ENCODE assay signal across 16 mouse cellular contexts in genomic region chr8:108243270-108243669, GRCm38 (mm10).
DNase-seq lines count a peak whose midpoint lies in the region; ATAC-seq and TF ChIP-seq lines count a peak whose summit lies in the region.
"Had no signal": no experiment of that assay in that cellular context is flagged by ENCODE, and none has a peak within 500 bp of the region (broad histone marks: within the 10 kb centered on the region; RNA-seq: fewer than 3 reads in every experiment).

No protein-coding gene starts in this region.

- ATAC-seq in forebrain, embryonic 16.5 days, result no peak
- ATAC-seq in forebrain, postnatal 0 days, result no peak
- ATAC-seq in megakaryocyte-erythroid progenitor cell, adult 5-6 weeks (replicated peaks; ENCODE audit: low FRiP score, low TSS enrichment, poor library complexity, severe bottlenecking), result no peak
- no peak for ATAC-seq in megakaryocyte, adult 5-6 weeks (ENCODE audit: poor library complexity, severe bottlenecking)

- WGBS in forebrain, embryonic 10.5 days, result 11% methylated on average over 9 of the region's 9 CpGs
- 29% methylated on average over 9 of the region's 9 CpGs for WGBS in forebrain, embryonic 16.5 days
- 31% methylated on average over 9 of the region's 9 CpGs for WGBS in forebrain, postnatal 0 days
- 12% methylated on average over 9 of the region's 9 CpGs for WGBS in midbrain, embryonic 10.5 days

- H3K36me3 ChIP-seq in forebrain, embryonic 10.5 days (replicated peaks), result no peaks in the 10 kb centered on the region
- H3K36me3 ChIP-seq in forebrain, embryonic 16.5 days (ENCODE audit: control insufficient read depth, insufficient read depth), result no peaks in the 10 kb centered on the region
- no peaks in the 10 kb centered on the region for H3K36me3 ChIP-seq in forebrain, postnatal 0 days (ENCODE audit: insufficient read depth)
- H3K36me3 ChIP-seq in midbrain, embryonic 10.5 days, result no peaks in the 10 kb centered on the region
- H3K36me3 ChIP-seq: heart, embryonic 13.5 days; kidney, embryonic 15.5 days had no signal

- peaks cover 7% of the 10 kb centered on the region; the same call in 1 of the 2 replicates for H3K27me3 ChIP-seq in forebrain, embryonic 10.5 days (ENCODE audit: poor library complexity, severe bottlenecking)
- H3K27me3 ChIP-seq in forebrain, embryonic 16.5 days (replicated peaks; ENCODE audit: control insufficient read depth, insufficient read depth, low read length), result peaks cover 17% of the 10 kb centered on the region
- peaks cover 16% of the 10 kb centered on the region for H3K27me3 ChIP-seq in forebrain, postnatal 0 days (ENCODE audit: insufficient read depth, low read length)
- peaks cover 8% of the 10 kb centered on the region; the same call in 1 of the 2 replicates for H3K27me3 ChIP-seq in midbrain, embryonic 10.5 days (ENCODE audit: low read depth, poor library complexity, severe bottlenecking)
- H3K27me3 ChIP-seq: heart, embryonic 13.5 days had no signal

- no peaks in the 10 kb centered on the region for H3K9me3 ChIP-seq in forebrain, embryonic 10.5 days
- H3K9me3 ChIP-seq in forebrain, embryonic 16.5 days (ENCODE audit: control insufficient read depth, low read length), result no peaks in the 10 kb centered on the region
- H3K9me3 ChIP-seq in forebrain, postnatal 0 days (ENCODE audit: low read length), result no peaks in the 10 kb centered on the region
- H3K9me3 ChIP-seq in midbrain, embryonic 10.5 days (replicated peaks), result no peaks in the 10 kb centered on the region
- H3K9me3 ChIP-seq: heart, embryonic 13.5 days; kidney, embryonic 15.5 days had no signal

- peaks cover 86% of the 10 kb centered on the region for H3K4me1 ChIP-seq in forebrain, embryonic 10.5 days
- peaks cover 20% of the 10 kb centered on the region for H3K4me1 ChIP-seq in forebrain, embryonic 16.5 days (replicated peaks; ENCODE audit: control insufficient read depth, insufficient read depth, low read length)
- H3K4me1 ChIP-seq in forebrain, postnatal 0 days (ENCODE audit: insufficient read depth), result 0 out of 2 replicates have a peak, but pooled peaks cover 3% of the 10 kb centered on the region
- H3K4me1 ChIP-seq in midbrain, embryonic 10.5 days, result peaks cover 87% of the 10 kb centered on the region

- H3K9ac ChIP-seq in forebrain, embryonic 16.5 days (replicated peaks; ENCODE audit: low read depth, low read length), result no peak overlapping the region
- no peak overlapping the region for H3K9ac ChIP-seq in forebrain, postnatal 0 days
- H3K9ac ChIP-seq: heart, embryonic 13.5 days; kidney, embryonic 15.5 days had no signal

- no peak for DNase-seq in forebrain, embryonic 10.5 days (ENCODE audit: extremely low spot score, low spot score)
- DNase-seq in brain, embryonic 14.5 days (ENCODE audit: low read depth), result peak; percentile 57
- DNase-seq in forebrain, postnatal 0 days, result peak; percentile 52
- peak; percentile 37 for DNase-seq in midbrain, embryonic 10.5 days (ENCODE audit: low spot score)
- DNase-seq in urinary bladder, adult 2 months (ENCODE audit: low spot score), result no peak
- DNase-seq: adrenal gland, postnatal 10 days; cerebellum, postnatal 25 days; gastrocnemius, postnatal 25 days; layer of hippocampus, adult 9-11 months; left cerebral cortex, postnatal 4 days; thymus, postnatal 4 days had no signal

- no peak overlapping the region for H3K4me3 ChIP-seq in forebrain, embryonic 10.5 days
- H3K4me3 ChIP-seq in forebrain, embryonic 16.5 days (replicated peaks; ENCODE audit: low read length), result no peak overlapping the region
- no peak overlapping the region for H3K4me3 ChIP-seq in forebrain, postnatal 0 days (ENCODE audit: low read depth, low read length)
- H3K4me3 ChIP-seq in midbrain, embryonic 10.5 days, result peak overlapping the region; percentile 9; the same call in 1 of the 2 replicates
- H3K4me3 ChIP-seq: heart, embryonic 13.5 days; kidney, embryonic 15.5 days had no signal

- no peak overlapping the region for H3K4me2 ChIP-seq in forebrain, embryonic 16.5 days (ENCODE audit: low read length)
- H3K4me2 ChIP-seq in forebrain, postnatal 0 days (ENCODE audit: low read depth), result no peak overlapping the region
- H3K4me2 ChIP-seq: heart, embryonic 13.5 days; kidney, embryonic 15.5 days had no signal

- H3K27ac ChIP-seq in forebrain, embryonic 10.5 days, result peak overlapping the region; percentile 67
- H3K27ac ChIP-seq in forebrain, embryonic 16.5 days (ENCODE audit: low read length), result no peak overlapping the region
- 0 out of 2 replicates have a peak overlapping the region, but pooled peaks have one; percentile 15 for H3K27ac ChIP-seq in forebrain, postnatal 0 days (ENCODE audit: low read depth, low read length)
- peak overlapping the region; percentile 88 for H3K27ac ChIP-seq in midbrain, embryonic 10.5 days (replicated peaks)
- H3K27ac ChIP-seq: heart, embryonic 13.5 days; kidney, embryonic 15.5 days had no signal

- no peak for TF ChIP-seq CTCF in brain, embryonic 14.5 days (IDR thresholded peaks at IDR 0.05; ENCODE audit: borderline replicate concordance, extremely low read depth, insufficient read depth, insufficient read length)
- TF ChIP-seq CTCF in forebrain, postnatal 0 days (IDR thresholded peaks at IDR 0.05; ENCODE audit: low read depth), result no peak

- TF ChIP-seq POLR2A in brain, embryonic 14.5 days (IDR thresholded peaks at IDR 0.05; ENCODE audit: borderline replicate concordance, extremely low read depth, insufficient read depth, insufficient read length, poor library complexity, severe bottlenecking), result no peak

Comparison
In these comparisons a context has a peak if more than half of its experiments do, and no peak if none do; other contexts are left out.
1. DNase-seq: peak in brain, embryonic 14.5 days (single experiment), forebrain, postnatal 0 days (single experiment) and midbrain, embryonic 10.5 days (single experiment); none in forebrain, embryonic 10.5 days (single experiment) and urinary bladder, adult 2 months (single experiment).